Mouse (Mus musculus) lung, postnatal 0 days (tissue): ENCODE results near the gene Avpi1. TPM values are rescaled to one million over a fixed set of nuclear protein-coding genes. Genes with fewer than 3 reads are reported as not detected.

Experiments
- ATAC-seq: fragments of 200-750 bp; cut with Nextera tagmentation; 2 replicates; pipeline ENCODE4 v1.8.0; 2017; ENCODE audit warnings: moderate library complexity
- DNase-seq: peaks from one replicate; pipeline ENCODE4 v3.0.0-alpha.2; 2016; ENCODE audit warnings: low spot score
- H3K27ac ChIP-seq: fragments of 300-500 bp; sonication (generic); 2 replicates; pipeline ENCODE4 v1.5.1; 2014; ENCODE audit warnings: antibody characterized with exemption, mild to moderate bottlenecking, low read length, mixed read lengths
- H3K27me3 ChIP-seq: fragments of 300-500 bp; sonication (generic); replicated peaks from 2 replicates; pipeline ENCODE4 v1.6.1; 2014; ENCODE audit warnings: low read length, mixed read lengths; ENCODE audit not compliant: insufficient read depth
- H3K36me3 ChIP-seq: fragments of 300-500 bp; sonication (generic); 2 replicates; pipeline ENCODE4 v1.6.1; 2014; ENCODE audit warnings: low read length, mixed read lengths; ENCODE audit not compliant: insufficient read depth
- H3K4me1 ChIP-seq: fragments of 300-500 bp; sonication (generic); 2 replicates; pipeline ENCODE4 v1.6.1; 2014; ENCODE audit warnings: antibody characterized with exemption, low read depth, low read length, mixed read lengths; ENCODE audit not compliant: insufficient read depth
- H3K4me2 ChIP-seq: fragments of 300-500 bp; sonication (generic); replicated peaks from 2 replicates; pipeline ENCODE4 v1.6.1; 2014; ENCODE audit warnings: low read depth, mild to moderate bottlenecking, low read length, moderate library complexity, mixed read lengths
- H3K4me3 ChIP-seq: fragments of 300-500 bp; sonication (generic); 2 replicates; pipeline ENCODE4 v1.5.1; 2014; ENCODE audit warnings: low read depth, low read length
- H3K9ac ChIP-seq: fragments of 300-500 bp; sonication (generic); replicated peaks from 2 replicates; pipeline ENCODE4 v1.6.1; 2014; ENCODE audit warnings: low read depth, mild to moderate bottlenecking
- H3K9me3 ChIP-seq: fragments of 300-500 bp; sonication (generic); 2 replicates; pipeline ENCODE4 v1.6.1; 2016; ENCODE audit warnings: low read length, mixed read lengths
- CTCF ChIP-seq: IDR thresholded peaks from 2 replicates; pipeline ENCODE4 v1.5.1; 2016; ENCODE audit warnings: antibody characterized with exemption, mild to moderate bottlenecking
- EP300 ChIP-seq: IDR thresholded peaks from 2 replicates; pipeline ENCODE4 v1.6.1; 2016; ENCODE audit warnings: antibody characterized with exemption, mild to moderate bottlenecking, control low read depth
- WGBS: fragments of 180-500 bp; shearing (Covaris S2); extraction: QIAGEN DNeasy Blood & Tissue Kit; methylation state at CpG from one replicate; pipeline ENCODE4 v1.1.7; 2014; 5-methylcytosine and 5-hydroxymethylcytosine counted together
- polyA plus RNA-seq: library from polyadenylated mRNA; unstranded; fragments of >200 nt; fragmentation: Nextera tagmentation; extraction: Ambion mirVana; gene quantifications from 2 replicates; pipeline ENCODE4 v1.2.1, GENCODE M21; 2015

The Avpi1 gene
- polyA plus RNA-seq, 1 experiment from 2014 or later: 135 TPM

- Histone ChIP-seq H3K4me2 (no peak overlapping the region), H3K27me3 (no peaks in the 10 kb centered on the region), H3K36me3 (peaks cover 24% of the 10 kb centered on the region), H3K9me3 (no peaks in the 10 kb centered on the region), H3K4me1 (no peaks in the 10 kb centered on the region), H3K4me3 (no peak overlapping the region), H3K27ac (no peak overlapping the region), H3K9ac (no peak overlapping the region)
- TF ChIP-seq EP300: no peak
- peak; percentile 43 for TF ChIP-seq CTCF
- 94% methylated on average over 9 of the region's 9 CpGs for WGBS
- ATAC-seq (no peak), DNase-seq (no peak)
Measured at GRCm38 (mm10) chr19:42104681-42105080, 24.2 kb downstream of the Avpi1 start.

- WGBS: 76% methylated on average over 3 of the region's 3 CpGs
- Histone ChIP-seq H3K27me3 (no peaks in the 10 kb centered on the region), H3K4me2 (no peak overlapping the region), H3K9me3 (no peaks in the 10 kb centered on the region), H3K4me3 (no peak overlapping the region), H3K36me3 (peaks cover 9% of the 10 kb centered on the region; the same call in 1 of the 2 replicates), H3K4me1 (no peaks in the 10 kb centered on the region), H3K27ac (no peak overlapping the region), H3K9ac (no peak overlapping the region)
- ATAC-seq (no peak), DNase-seq (no peak)
- no peak for TF ChIP-seq CTCF
Measured at GRCm38 (mm10) chr19:42099406-42099805, 29.5 kb downstream of the Avpi1 start.

DNA sequence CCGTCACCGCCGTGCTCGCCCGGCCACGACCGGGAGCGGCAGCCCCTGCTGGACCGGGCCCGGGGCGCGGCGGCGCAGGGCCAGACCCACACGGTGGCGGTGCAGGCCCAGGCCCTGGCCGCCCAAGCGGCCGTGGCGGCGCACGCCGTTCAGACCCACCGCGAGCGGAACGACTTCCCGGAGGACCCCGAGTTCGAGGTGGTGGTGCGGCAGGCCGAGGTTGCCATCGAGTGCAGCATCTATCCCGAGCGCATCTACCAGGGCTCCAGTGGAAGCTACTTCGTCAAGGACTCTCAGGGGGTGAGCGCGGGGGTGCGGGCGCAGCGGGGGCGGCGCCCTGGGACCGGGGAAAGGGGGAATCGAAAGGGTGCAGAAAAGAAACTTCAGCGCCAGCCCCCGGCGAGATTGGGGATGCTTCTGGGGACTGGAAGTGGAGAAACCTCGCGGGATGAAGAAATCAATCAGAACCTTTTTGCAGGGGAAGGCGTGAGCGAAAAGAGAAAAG lies 38.2 kb downstream of the Avpi1 start:
- DNase-seq (peak; percentile 68), ATAC-seq (peak; percentile 63)
- Histone ChIP-seq H3K27ac (peak overlapping the region; percentile 98), H3K4me2 (peak overlapping the region; percentile 81), H3K27me3 (no peaks in the 10 kb centered on the region), H3K9ac (peak overlapping the region; percentile 88), H3K9me3 (no peaks in the 10 kb centered on the region), H3K4me3 (peak overlapping the region; percentile 95), H3K36me3 (no peaks in the 10 kb centered on the region), H3K4me1 (peaks cover 13% of the 10 kb centered on the region)
- TF ChIP-seq EP300 (no peak), CTCF (no peak)
- under 1% methylated on average over 40 of the region's 52 CpGs for WGBS

DNA sequence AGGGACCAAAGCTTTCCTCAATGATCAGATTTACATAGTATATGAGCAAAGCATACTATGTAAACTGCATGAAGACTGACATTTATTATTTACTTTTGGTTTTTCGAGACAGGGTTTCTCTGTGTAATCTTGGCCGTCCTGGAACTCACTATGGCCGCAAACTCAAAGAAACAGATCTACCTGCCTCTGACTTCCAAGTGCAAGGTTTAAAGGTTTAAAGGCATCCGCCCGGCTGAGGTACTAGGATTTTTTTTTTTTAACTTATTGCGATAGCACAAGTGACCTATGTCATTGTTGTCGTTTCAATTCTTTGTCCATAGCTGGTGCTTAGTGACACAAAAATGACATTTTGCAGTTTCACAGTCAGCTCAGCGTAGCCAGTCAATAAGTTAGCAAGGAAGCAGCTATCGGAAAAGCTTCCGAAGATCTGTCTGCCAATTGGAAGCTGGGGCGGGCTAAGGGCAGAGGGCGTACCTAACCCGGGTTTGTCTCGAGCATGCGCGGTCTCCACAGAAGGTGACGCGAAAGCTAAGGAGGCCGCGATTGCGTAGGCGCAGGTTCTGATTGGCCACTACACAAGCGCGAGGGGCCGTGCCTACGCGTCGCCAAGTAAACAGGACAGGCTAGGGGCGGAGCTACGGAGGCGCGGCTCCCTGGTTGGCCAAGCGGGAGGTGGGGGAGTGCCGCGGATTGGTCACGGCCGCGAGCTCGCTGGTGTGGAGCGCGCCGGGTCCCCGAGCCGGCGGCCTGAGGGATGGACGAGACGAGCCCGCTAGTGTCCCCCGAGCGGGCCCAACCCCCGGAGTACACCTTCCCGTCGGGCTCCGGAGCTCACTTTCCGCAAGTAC lies 38.9 kb downstream of the Avpi1 start, which contains the start of gene Pi4k2a:
Gene Pi4k2a, plus strand, starts transcription at position 723 of the 848 bp plus-strand sequence.
- Histone ChIP-seq H3K27ac (peak within 1 kb of the TSS; percentile 98), H3K36me3 (no peaks in the 10 kb centered on the region), H3K4me2 (peak within 1 kb of the TSS; percentile 81), H3K9ac (peak within 1 kb of the TSS; percentile 88), H3K9me3 (no peaks in the 10 kb centered on the region), H3K27me3 (no peaks in the 10 kb centered on the region), H3K4me1 (peaks cover 16% of the 10 kb centered on the region), H3K4me3 (peak within 1 kb of the TSS; percentile 95)
- DNase-seq: peak; percentile 100
- ATAC-seq: peak; percentile 98
- peak; percentile 10; the same call in 1 of the 2 replicates for TF ChIP-seq CTCF
- peak; percentile 53 for TF ChIP-seq EP300
- under 1% methylated on average over 38 of the region's 55 CpGs for WGBS

- Histone ChIP-seq H3K4me2 (peak overlapping the region; percentile 81), H3K4me3 (peak overlapping the region; percentile 95), H3K9me3 (no peaks in the 10 kb centered on the region), H3K9ac (peak overlapping the region; percentile 23), H3K27me3 (no peaks in the 10 kb centered on the region), H3K36me3 (no peaks in the 10 kb centered on the region), H3K27ac (peak overlapping the region; percentile 98), H3K4me1 (peaks cover 16% of the 10 kb centered on the region)
- ATAC-seq (no peak), DNase-seq (peak; percentile 83)
- peak; percentile 43; the same call in 1 of the 2 replicates for TF ChIP-seq EP300
- TF ChIP-seq CTCF: peak; percentile 38; the same call in 1 of the 2 replicates
- WGBS: 12% methylated on average over 14 of the region's 14 CpGs
Measured at GRCm38 (mm10) chr19:42089103-42089747, 39.6 kb downstream of the Avpi1 start.

DNA sequence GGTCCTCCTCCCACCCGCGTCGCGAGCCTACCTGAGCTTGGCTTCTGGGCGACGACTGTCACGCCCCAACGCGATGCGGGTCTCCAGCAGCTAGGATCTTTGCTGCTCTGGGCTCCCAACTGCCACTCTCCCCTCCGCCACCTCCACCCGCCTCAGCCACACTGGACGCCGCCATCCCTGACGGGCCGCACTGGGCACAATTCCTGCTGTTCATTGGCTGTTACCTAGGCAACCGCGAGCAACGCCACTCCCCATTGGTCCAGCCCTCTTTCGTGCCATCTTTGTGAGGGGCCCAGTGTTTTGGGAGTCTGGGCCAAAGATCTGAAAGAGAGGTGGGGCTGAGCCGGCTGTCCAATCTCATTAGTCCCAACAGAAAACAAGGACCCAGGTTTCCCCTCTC lies 42.7 kb downstream of the Avpi1 start, which contains the start of gene Morn4:
Gene Morn4, minus strand, starts transcription at position 192 of the 400 bp plus-strand sequence.
- H3K9me3 ChIP-seq: no peaks in the 10 kb centered on the region
- H3K4me3 ChIP-seq: peak within 1 kb of the TSS; percentile 39
- peaks cover 14% of the 10 kb centered on the region; the same call in 1 of the 2 replicates for H3K4me1 ChIP-seq
- no peaks in the 10 kb centered on the region for H3K36me3 ChIP-seq
- no peak for TF ChIP-seq CTCF
- TF ChIP-seq EP300: no peak
- no peak within 1 kb of the TSS for H3K27ac ChIP-seq
- ATAC-seq (peak; percentile 24), DNase-seq (peak; percentile 83)
- under 1% methylated on average over 21 of the region's 21 CpGs for WGBS
- peak within 1 kb of the TSS; percentile 29; the same call in 1 of the 2 replicates for H3K9ac ChIP-seq
- no peaks in the 10 kb centered on the region for H3K27me3 ChIP-seq
- H3K4me2 ChIP-seq: peak within 1 kb of the TSS; percentile 68
